Mouse (Mus musculus): ENCODE measurements at regions not wholly inside any gene's neighbourhood (a gene's known extent, or its start where the extent isn't known, plus 50 kb on each side); places are given as distances from the start of the nearest gene placed in this dataset.
"Not testable (repeated sequence)": the region's sequence is repeated elsewhere in the genome, so short reads cannot be mapped to it uniquely, and the experiment has no call there.

DNA sequence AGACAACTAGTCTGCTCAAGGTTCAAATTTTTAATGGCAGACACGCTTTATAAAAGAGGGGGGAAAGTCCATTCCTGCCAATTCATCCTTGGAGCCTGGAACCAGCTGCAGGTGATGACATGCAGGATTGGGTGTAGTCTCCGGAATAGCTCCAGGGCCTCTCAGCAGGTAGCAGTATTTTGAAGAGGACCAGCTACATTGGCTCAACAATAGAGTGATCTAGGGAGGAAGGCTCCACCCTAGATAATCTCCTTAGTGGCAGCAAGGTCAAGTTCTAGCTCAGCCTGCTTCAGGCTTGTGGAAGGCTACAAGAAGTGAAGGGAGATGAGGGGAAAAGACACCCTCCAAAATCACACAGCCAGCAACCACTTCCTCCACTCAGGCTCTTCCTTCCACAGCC lies 1405.1 kb downstream of the 4930444P10Rik start:
- H3K4me1 ChIP-seq; ATAC-seq (ENCODE audit: low FRiP score); H3K4me2 ChIP-seq; H3K9ac ChIP-seq; H3K4me3 ChIP-seq (replicated peaks); H3K9me3 ChIP-seq; H3K36me3 ChIP-seq (replicated peaks); H3K27ac ChIP-seq; H3K27me3 ChIP-seq: not testable (repeated sequence)
- WGBS: 74% methylated on average over 2 of the region's 2 CpGs

DNA sequence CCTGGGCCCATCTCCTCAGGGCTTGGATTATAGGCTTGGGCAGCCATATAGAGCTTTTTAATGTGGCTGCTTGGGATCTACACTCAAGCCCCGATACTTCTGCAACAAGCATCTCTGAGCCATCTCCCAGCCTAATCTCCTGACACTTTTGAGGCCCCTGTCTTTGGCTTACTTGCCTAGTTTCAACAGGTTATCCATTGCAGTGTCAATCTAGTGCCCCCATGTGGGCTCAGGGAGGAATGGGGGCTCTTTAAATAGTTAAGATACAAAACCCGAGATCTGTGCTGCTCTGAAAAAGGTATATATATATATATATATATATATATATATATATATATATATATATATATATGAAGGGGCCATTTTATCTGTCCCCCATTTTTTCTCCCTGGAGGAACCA lies 1407.0 kb downstream of the 4930444P10Rik start:
- no peaks in the 10 kb centered on the region for H3K27me3 ChIP-seq
- H3K4me3 ChIP-seq (replicated peaks): no peak overlapping the region
- no peak for ATAC-seq (ENCODE audit: low FRiP score)
- no peak overlapping the region for H3K27ac ChIP-seq
- H3K4me2 ChIP-seq: no peak overlapping the region
- no peak overlapping the region for H3K9ac ChIP-seq
- 42% methylated on average over 2 of the region's 2 CpGs for WGBS
- H3K4me1 ChIP-seq: no peaks in the 10 kb centered on the region
- H3K9me3 ChIP-seq: no peaks in the 10 kb centered on the region
- H3K36me3 ChIP-seq (replicated peaks): no peaks in the 10 kb centered on the region

DNA sequence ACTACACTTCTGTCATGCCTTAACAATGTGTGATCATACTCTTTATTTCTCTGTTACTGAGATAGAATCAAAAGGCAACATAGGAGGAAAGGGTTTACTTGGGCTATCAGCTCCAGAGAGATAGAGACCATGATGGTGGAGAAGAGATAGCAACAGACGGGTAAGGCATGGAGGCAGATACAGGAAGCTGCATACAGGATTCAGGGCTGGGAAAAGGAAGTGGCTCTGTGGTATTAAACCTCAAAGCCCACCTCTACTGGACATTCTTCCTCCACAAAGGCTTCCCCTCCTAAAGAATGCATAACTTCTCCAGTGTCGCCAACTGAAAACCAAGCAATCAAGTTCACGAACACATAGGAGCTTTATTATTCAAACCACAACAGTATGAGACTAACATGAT lies 1412.7 kb downstream of the 4930444P10Rik start:
- WGBS: 95% methylated on average over 3 of the region's 3 CpGs

DNA sequence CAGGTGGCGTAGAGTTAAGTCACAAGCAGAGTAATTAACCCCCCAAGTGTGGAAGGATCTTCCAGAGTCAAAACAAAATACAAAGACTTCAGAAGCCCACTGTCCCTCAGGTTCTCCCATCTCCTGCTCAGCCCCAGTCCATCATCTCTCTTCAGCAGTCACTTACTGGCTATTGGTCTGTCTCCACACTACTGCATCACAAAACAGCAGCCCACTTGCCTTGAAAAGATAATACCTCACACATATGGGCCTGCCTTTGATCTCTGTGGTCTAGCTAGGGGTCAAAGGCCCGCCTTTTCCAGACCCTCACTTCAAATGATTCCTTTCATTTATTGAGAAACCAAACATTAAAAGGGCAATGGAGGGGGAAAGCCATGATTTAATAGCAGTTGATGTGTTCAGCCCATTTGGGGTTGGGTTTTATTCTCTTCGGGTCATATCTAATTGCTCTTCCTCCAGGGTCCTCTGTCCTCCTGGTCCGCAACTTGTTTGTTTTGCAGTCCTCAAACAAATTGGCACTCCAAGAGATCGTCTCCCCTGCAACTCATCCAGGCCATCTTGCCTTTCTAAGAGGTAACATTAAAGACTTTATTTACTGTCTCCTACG lies 1420.6 kb downstream of the 4930444P10Rik start:
- Histone ChIP-seq H3K9ac (no peak overlapping the region), H3K27me3 (no peaks in the 10 kb centered on the region), H3K4me2 (no peak overlapping the region), H3K4me1 (no peaks in the 10 kb centered on the region), H3K27ac (no peak overlapping the region), H3K36me3 (replicated peaks) (no peaks in the 10 kb centered on the region), H3K4me3 (replicated peaks) (no peak overlapping the region), H3K9me3 (no peaks in the 10 kb centered on the region)
- 60% methylated on average over 6 of the region's 6 CpGs for WGBS
- no peak for ATAC-seq (ENCODE audit: low FRiP score)

More for the DNA sequence above, 1412.7 kb downstream of the 4930444P10Rik start:
- Histone ChIP-seq H3K27ac (no peak overlapping the region), H3K9ac (no peak overlapping the region), H3K4me3 (replicated peaks) (no peak overlapping the region), H3K4me2 (no peak overlapping the region), H3K27me3 (no peaks in the 10 kb centered on the region), H3K9me3 (no peaks in the 10 kb centered on the region), H3K4me1 (no peaks in the 10 kb centered on the region), H3K36me3 (replicated peaks) (no peaks in the 10 kb centered on the region)
- ATAC-seq (ENCODE audit: low FRiP score): no peak

DNA sequence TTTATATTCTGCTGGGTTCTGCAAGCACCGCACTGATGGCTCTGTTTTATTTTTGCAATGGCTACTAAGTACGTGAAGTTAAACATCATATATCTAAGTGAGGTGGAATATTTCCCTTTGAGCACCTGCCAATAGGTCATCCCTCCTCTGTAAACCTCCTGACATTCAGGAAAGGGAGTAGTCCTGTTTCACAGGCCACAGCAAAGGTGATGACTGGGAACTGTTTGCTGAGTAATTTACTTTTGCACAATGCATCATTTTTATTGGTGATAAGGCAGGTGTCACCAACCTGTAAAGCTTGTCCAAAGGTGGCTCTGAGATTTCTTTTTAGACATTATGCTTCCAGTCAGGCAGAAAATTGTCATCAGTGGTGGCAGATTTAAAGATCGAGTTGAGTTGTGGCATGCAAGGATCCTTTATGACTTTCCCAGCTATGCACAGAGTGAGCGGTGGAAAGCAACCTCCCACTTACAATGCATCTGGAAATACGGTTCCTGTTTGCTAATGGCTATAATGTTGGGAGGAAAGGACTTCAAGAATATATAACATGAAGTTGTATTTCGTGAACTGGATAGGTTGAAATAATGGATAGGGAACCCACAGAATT lies 1430.3 kb downstream of the 4930444P10Rik start:
- Histone ChIP-seq H3K4me3 (replicated peaks) (no peak overlapping the region), H3K9ac (no peak overlapping the region), H3K9me3 (no peaks in the 10 kb centered on the region), H3K27me3 (no peaks in the 10 kb centered on the region), H3K27ac (no peak overlapping the region), H3K4me2 (no peak overlapping the region), H3K4me1 (no peaks in the 10 kb centered on the region), H3K36me3 (replicated peaks) (no peaks in the 10 kb centered on the region)
- 93% methylated on average over 6 of the region's 6 CpGs for WGBS
- ATAC-seq (ENCODE audit: low FRiP score): no peak

DNA sequence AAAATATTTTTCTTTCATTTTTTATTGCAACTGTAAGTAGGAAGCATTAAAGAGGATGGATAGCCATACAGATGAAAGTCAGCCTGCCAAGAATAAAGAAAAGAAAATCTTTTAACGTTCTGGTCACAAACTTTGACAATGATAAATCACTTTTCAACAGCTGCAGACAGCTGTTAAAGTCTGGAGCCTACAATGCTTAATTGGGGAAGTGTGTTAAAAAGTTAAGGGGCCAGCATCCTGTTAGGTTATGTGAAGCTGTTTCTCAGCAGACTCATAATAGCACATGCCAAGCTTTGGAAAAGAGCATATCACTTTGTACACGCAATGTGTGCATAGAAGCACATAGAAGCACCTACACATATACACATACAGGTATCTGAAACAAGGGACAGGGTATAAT lies 1431.3 kb downstream of the 4930444P10Rik start:
- Histone ChIP-seq H3K4me3 (replicated peaks) (no peak overlapping the region), H3K27me3 (no peaks in the 10 kb centered on the region), H3K27ac (no peak overlapping the region), H3K4me2 (no peak overlapping the region), H3K36me3 (replicated peaks) (no peaks in the 10 kb centered on the region), H3K4me1 (no peaks in the 10 kb centered on the region), H3K9me3 (no peaks in the 10 kb centered on the region), H3K9ac (no peak overlapping the region)
- WGBS: 84% methylated on average over 2 of the region's 2 CpGs
- no peak for ATAC-seq (ENCODE audit: low FRiP score)

DNA sequence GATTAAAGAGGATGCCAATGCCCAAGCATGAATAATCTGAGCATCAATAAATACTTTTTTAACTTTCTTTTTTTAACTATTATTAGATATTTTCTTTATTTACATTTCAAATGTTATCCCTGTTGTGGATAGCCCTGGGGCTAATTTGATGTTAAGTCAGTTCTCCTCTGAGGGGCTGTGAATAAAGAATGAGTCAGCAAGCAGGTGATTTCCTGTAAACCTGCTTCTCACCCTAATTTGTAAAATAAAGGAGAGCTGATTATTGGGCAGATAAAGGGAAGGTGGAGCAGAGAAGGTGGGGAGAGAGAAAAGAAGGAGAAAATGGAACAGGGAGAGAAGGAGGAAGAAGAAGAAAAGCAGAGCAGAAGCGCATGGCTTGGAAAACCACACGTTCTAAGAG lies 1442.8 kb downstream of the 4930444P10Rik start:
- no peaks in the 10 kb centered on the region for H3K9me3 ChIP-seq
- no peak overlapping the region for H3K9ac ChIP-seq
- H3K4me3 ChIP-seq (replicated peaks): no peak overlapping the region
- H3K4me1 ChIP-seq: no peaks in the 10 kb centered on the region
- H3K27me3 ChIP-seq: no peaks in the 10 kb centered on the region
- no peaks in the 10 kb centered on the region for H3K36me3 ChIP-seq (replicated peaks)
- ATAC-seq (ENCODE audit: low FRiP score): no peak
- no peak overlapping the region for H3K27ac ChIP-seq
- 78% methylated on average over 2 of the region's 2 CpGs for WGBS
- H3K4me2 ChIP-seq: no peak overlapping the region

DNA sequence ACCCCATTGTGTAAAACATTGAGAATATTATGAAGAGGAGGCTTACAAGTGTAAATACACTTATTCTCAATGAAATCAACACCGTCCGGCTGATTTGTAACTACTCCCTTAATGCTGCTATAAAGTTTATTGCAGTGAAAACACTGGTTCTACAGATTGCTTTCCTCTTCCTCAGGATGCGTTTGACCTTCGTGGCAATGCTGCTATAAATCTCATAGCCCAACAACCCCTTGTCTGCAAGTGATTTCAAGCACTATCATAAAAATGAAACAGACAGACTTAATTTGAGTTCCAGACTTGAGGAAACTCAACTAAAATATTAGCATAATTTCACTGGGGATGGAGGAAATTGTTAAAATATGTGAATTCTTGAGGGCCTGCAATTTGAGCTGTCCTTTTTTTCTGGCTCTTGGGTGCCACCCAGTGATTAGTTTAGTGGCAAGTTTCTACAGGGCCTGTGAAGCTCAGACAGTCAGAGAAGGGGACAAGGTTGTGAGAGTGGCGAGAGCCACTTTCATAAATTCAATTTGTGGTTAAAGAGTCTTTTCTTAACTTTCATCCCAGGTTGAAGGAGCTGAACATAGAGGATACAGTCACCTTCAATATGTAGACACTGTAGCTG lies 1457.4 kb downstream of the 4930444P10Rik start:
- no peaks in the 10 kb centered on the region for H3K27me3 ChIP-seq
- no peaks in the 10 kb centered on the region for H3K4me1 ChIP-seq
- 78% methylated on average over 5 of the region's 5 CpGs for WGBS
- no peak for ATAC-seq (ENCODE audit: low FRiP score)
- no peak overlapping the region for H3K9ac ChIP-seq
- H3K27ac ChIP-seq: no peak overlapping the region
- no peak overlapping the region for H3K4me2 ChIP-seq
- H3K4me3 ChIP-seq (replicated peaks): no peak overlapping the region
- H3K36me3 ChIP-seq (replicated peaks): no peaks in the 10 kb centered on the region
- H3K9me3 ChIP-seq: no peaks in the 10 kb centered on the region

DNA sequence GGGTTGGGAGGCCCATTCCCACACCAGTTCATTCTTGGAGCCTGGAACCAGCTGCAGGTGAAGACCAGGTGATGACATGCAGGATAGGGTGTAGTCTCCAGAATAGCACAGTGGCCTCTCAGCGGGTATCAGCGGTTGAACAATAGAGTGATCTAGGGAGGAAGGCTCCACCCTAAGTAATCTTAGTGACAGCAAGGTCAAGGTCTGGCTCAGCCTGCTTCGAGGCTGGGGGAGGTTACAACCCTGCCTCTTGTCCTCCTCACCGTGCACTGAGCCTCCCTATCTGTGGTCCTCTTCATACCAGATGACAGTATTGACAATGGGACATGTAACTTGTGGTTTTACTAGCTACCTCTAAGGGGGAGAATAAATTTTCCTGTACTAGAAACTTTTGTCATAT lies 1461.1 kb downstream of the 4930444P10Rik start:
- Histone ChIP-seq H3K36me3 (replicated peaks) (no peaks in the 10 kb centered on the region), H3K9me3 (no peaks in the 10 kb centered on the region), H3K4me2 (no peak overlapping the region), H3K27me3 (no peaks in the 10 kb centered on the region), H3K27ac (no peak overlapping the region), H3K9ac (no peak overlapping the region), H3K4me3 (replicated peaks) (no peak overlapping the region), H3K4me1 (no peaks in the 10 kb centered on the region)
- ATAC-seq (ENCODE audit: low FRiP score): no peak
- WGBS: 23% methylated on average over 4 of the region's 4 CpGs

DNA sequence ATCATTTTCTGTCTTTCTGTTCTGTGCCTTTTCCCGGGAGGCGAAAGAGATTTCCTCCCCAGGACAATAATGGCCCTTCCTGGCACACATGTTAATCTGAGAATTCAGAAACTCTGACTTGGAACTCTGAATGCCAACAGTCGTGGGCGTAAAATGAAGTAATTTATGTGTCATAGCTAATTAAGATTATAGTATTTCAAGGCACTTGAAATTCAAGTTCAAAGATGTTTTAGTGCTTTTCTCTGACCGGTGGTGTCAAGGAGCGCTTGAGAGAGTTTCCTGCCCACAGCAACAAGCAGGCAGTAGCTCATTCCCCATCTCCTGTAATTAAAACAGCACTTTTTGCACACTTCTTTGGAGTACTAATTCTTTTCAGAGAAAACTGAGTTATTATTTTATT lies 1465.9 kb downstream of the 4930444P10Rik start:
- no peak overlapping the region for H3K4me3 ChIP-seq (replicated peaks)
- no peak for ATAC-seq (ENCODE audit: low FRiP score)
- H3K9me3 ChIP-seq: no peaks in the 10 kb centered on the region
- H3K4me2 ChIP-seq: no peak overlapping the region
- H3K27me3 ChIP-seq: no peaks in the 10 kb centered on the region
- no peaks in the 10 kb centered on the region for H3K36me3 ChIP-seq (replicated peaks)
- WGBS: 61% methylated on average over 6 of the region's 6 CpGs
- H3K9ac ChIP-seq: no peak overlapping the region
- H3K4me1 ChIP-seq: 0 out of 2 replicates have a peak, but pooled peaks cover 2% of the 10 kb centered on the region
- H3K27ac ChIP-seq: no peak overlapping the region

DNA sequence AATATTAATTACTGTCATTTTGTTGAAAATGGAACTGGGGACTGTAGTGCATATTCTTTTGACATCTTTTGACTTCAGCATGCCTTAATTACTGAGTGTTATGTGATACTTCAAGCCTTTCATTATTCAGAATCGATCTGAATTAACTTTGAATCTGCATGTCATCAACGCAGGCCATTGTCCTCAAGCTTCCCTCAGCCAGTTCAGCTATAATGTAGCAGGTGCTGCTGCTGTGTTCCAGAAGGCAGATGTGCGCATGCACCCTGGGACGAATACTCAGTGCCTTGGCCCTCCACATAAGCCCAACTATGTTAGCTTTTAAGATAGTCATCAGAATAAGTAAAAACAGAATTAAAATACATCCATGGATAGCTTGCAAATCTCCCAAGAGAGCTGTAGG lies 1466.4 kb downstream of the 4930444P10Rik start:
- H3K27me3 ChIP-seq: no peaks in the 10 kb centered on the region
- H3K27ac ChIP-seq: no peak overlapping the region
- ATAC-seq (ENCODE audit: low FRiP score): no peak
- no peaks in the 10 kb centered on the region for H3K9me3 ChIP-seq
- H3K4me1 ChIP-seq: 0 out of 2 replicates have a peak, but pooled peaks cover 2% of the 10 kb centered on the region
- no peak overlapping the region for H3K9ac ChIP-seq
- 52% methylated on average over 4 of the region's 4 CpGs for WGBS
- H3K4me3 ChIP-seq (replicated peaks): no peak overlapping the region
- no peaks in the 10 kb centered on the region for H3K36me3 ChIP-seq (replicated peaks)
- H3K4me2 ChIP-seq: no peak overlapping the region

DNA sequence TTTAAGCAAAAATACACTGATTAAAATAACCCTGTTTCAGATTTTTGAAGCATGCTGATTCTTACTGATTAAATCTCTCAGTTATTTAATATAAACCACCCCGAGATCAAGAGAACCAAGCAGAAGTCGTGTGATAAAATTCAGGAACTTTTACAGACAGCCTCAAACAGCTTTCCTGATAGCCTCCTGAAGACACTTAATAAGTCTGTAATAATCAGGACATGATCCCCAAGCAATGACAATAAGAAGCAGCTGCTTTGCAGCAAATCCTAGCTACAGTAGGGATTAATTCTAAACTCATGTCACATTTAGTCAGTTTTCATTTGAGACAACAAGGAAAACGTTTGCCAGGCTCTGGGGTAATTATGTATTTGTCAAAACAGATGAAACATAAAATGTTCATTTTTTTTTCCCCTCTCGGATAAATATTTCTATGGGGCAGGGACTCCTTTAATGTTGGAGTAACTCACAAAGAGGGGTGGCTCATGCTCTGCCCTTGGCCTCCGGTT lies 1472.1 kb downstream of the 4930444P10Rik start:
- WGBS: 70% methylated on average over 5 of the region's 5 CpGs
- no peak overlapping the region for H3K4me2 ChIP-seq
- no peaks in the 10 kb centered on the region for H3K9me3 ChIP-seq
- H3K27me3 ChIP-seq: no peaks in the 10 kb centered on the region
- no peak overlapping the region for H3K27ac ChIP-seq
- H3K36me3 ChIP-seq (replicated peaks): no peaks in the 10 kb centered on the region
- no peaks in the 10 kb centered on the region for H3K4me1 ChIP-seq
- no peak for ATAC-seq (ENCODE audit: low FRiP score)
- H3K9ac ChIP-seq: no peak overlapping the region
- no peak overlapping the region for H3K4me3 ChIP-seq (replicated peaks)

Data from forebrain, embryonic 12.5 days (tissue).